Mouse (Mus musculus): Measurements from ENCODE around the gene Tet2. TPM values are rescaled to one million over a fixed set of nuclear protein-coding genes. Genes with fewer than 3 reads are reported as not detected.

The Tet2 gene
- total and polyA plus RNA-seq, 3 experiments, result 6.8 to 101 (median 10.9) TPM

DNA sequence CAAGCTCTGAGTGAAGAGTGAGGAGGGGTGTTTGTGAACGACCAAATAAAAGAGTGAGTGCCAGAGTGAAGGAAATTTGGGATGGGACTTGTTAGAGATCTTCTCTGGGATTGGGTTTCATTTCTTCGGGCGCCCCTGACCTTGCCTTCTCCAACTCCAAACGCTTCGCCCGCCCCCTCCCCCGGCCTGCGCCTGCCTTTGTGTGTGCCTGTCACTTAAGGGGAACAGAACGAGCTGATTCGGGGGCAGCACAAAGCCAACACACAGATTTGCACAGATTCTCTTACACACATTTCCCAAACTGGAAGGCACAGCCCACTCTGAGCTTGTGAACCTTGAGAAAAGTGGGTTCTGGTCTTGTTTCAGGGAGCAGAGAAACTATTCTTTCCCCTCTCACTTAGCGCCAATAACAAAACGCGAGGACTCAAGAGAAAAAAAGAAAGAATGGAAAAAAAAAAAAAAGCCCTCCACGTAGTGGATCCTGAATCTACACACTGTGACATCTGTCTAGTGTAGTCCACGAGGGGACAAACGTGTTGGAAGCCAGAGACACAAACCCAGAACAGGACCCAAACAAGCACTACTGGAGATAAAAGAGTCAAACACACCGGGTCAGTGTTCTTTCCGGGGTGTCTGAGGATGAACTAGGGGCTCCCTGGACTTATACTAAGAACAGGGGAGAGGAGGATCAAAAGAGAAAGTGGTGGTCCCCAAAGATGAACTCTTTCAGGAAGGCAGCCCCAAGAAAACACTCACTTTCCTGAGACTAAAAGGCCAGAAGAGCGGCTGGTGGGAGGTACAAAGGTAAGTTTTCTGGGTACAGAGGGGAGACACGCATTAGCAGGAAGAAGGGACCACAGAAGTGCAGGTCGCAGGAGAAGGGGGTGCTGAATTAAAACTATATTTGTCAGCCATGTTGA, 1.6 kb downstream of the Tet2 start:
- no peaks in the 10 kb centered on the region for H3K27me3 ChIP-seq (ENCODE audit: control insufficient read depth in 1 of 2, insufficient read depth in 2 of 2, low read length in 2 of 2)
- H3K36me3 ChIP-seq (ENCODE audit: control insufficient read depth in 1 of 2, insufficient read depth in 2 of 2, low read length in 2 of 2), result peaks cover 3 to 11% of the 10 kb centered on the region in 2 experiments
- peak overlapping the region; percentile 91 for H3K27ac ChIP-seq (ENCODE audit: control insufficient read depth, low read depth, low read length)
- TF ChIP-seq BHLHE40 (IDR thresholded peaks at IDR 0.05; ENCODE audit: borderline replicate concordance, low read depth, low read length) (0 out of 2 replicates have a peak, but pooled peaks have one; percentile 11), MAFK (IDR thresholded peaks at IDR 0.05; ENCODE audit: borderline replicate concordance, low read depth, low read length) (no peak), MYC (IDR thresholded peaks at IDR 0.05; ENCODE audit: low read depth, low read length) (0 out of 2 replicates have a peak, but pooled peaks have one; percentile 23), MXI1 (IDR thresholded peaks at IDR 0.05; ENCODE audit: low read depth, low read length) (peak; percentile 32), USF1 (IDR thresholded peaks at IDR 0.05; ENCODE audit: low read depth, low read length) (0 out of 2 replicates have a peak, but pooled peaks have one; percentile 7), CHD1 (IDR thresholded peaks at IDR 0.05; ENCODE audit: low read depth, low read length) (0 out of 2 replicates have a peak, but pooled peaks have one; percentile 88), MEF2A (IDR thresholded peaks at IDR 0.05; ENCODE audit: extremely low read depth, insufficient replicate concordance, low read depth, low read length, poor library complexity, severe bottlenecking) (no peak), ZC3H11A (IDR thresholded peaks at IDR 0.05; ENCODE audit: low read depth, low read length) (no peak), EP300 (IDR thresholded peaks at IDR 0.05; ENCODE audit: low read depth in 1 of 2, low read length in 2 of 2) (0 out of 4 replicates have a peak, but pooled peaks of 1 of the 2 experiments have one; percentile 7), SIN3A (IDR thresholded peaks at IDR 0.05; ENCODE audit: low read length) (no peak; the same call in none of the 2 replicates), ETS1 (IDR thresholded peaks at IDR 0.05; ENCODE audit: low read depth, low read length) (0 out of 2 replicates have a peak, but pooled peaks have one; percentile 17), MAZ (IDR thresholded peaks at IDR 0.05; ENCODE audit: low read depth, low read length) (no peak), KAT2A (conservative IDR thresholded peaks at IDR 0.05; ENCODE audit: low read depth, low read length) (0 out of 2 replicates have a peak, but pooled peaks have one; percentile 17), HCFC1 (IDR thresholded peaks at IDR 0.05; ENCODE audit: low read depth, low read length) (0 out of 2 replicates have a peak, but pooled peaks have one; percentile 17), ZNF384 (IDR thresholded peaks at IDR 0.05; ENCODE audit: low read depth, low read length) (0 out of 2 replicates have a peak, but pooled peaks have one; percentile 54), RCOR1 (IDR thresholded peaks at IDR 0.05; ENCODE audit: low read depth, low read length) (peak; percentile 41; the same call in 1 of the 2 replicates)
- peak; percentile 66 for DNase-seq (ENCODE audit: low read depth, low spot score)
- H3K9me3 ChIP-seq (replicated peaks; ENCODE audit: insufficient read depth, low read length), result no peaks in the 10 kb centered on the region
- H3K4me1 ChIP-seq (ENCODE audit: control insufficient read depth in 1 of 2, insufficient read depth in 2 of 2, low read length in 2 of 2), result peaks cover 8% of the 10 kb centered on the region in 2 experiments
- H3K4me3 ChIP-seq (ENCODE audit: control insufficient read depth in 1 of 2, insufficient read depth in 1 of 2, low read depth in 2 of 2, low read length in 2 of 2), result peak overlapping the region; percentile 85 to 99
- peaks cover 35% of the 10 kb centered on the region for H3K79me2 ChIP-seq (ENCODE audit: control insufficient read depth, insufficient read depth, low read length, poor library complexity)
- peak overlapping the region; percentile 94 for H3K9ac ChIP-seq (ENCODE audit: control insufficient read depth, low read depth, low read length, poor library complexity, severe bottlenecking)

- Histone ChIP-seq H3K79me2 (ENCODE audit: control insufficient read depth, insufficient read depth, low read length, poor library complexity) (peaks cover 35% of the 10 kb centered on the region), H3K4me1 (ENCODE audit: control insufficient read depth in 1 of 2, insufficient read depth in 2 of 2, low read length in 2 of 2) (peaks cover 8% of the 10 kb centered on the region in 2 experiments), H3K4me3 (ENCODE audit: control insufficient read depth in 1 of 2, insufficient read depth in 1 of 2, low read depth in 2 of 2, low read length in 2 of 2) (peak overlapping the region in 1 of 2 experiments; percentile 99; a peak in 2 of 4 replicates), H3K9me3 (replicated peaks; ENCODE audit: insufficient read depth, low read length) (no peaks in the 10 kb centered on the region), H3K27ac (ENCODE audit: control insufficient read depth, low read depth, low read length) (no peak overlapping the region), H3K9ac (ENCODE audit: control insufficient read depth, low read depth, low read length, poor library complexity, severe bottlenecking) (no peak overlapping the region), H3K36me3 (ENCODE audit: control insufficient read depth in 1 of 2, insufficient read depth in 2 of 2, low read length in 2 of 2) (peaks cover 3 to 11% of the 10 kb centered on the region in 2 experiments), H3K27me3 (ENCODE audit: control insufficient read depth in 1 of 2, insufficient read depth in 2 of 2, low read length in 2 of 2) (no peaks in the 10 kb centered on the region)
- peak; percentile 39 for DNase-seq (ENCODE audit: low read depth, low spot score)
- TF ChIP-seq TAL1 (IDR thresholded peaks at IDR 0.05; ENCODE audit: low read length) (no peak), MYB (IDR thresholded peaks at IDR 0.05; ENCODE audit: low read depth, low read length) (no peak), RCOR1 (IDR thresholded peaks at IDR 0.05; ENCODE audit: low read depth, low read length) (peak; percentile 47; the same call in 1 of the 2 replicates)
These were observed 2.9 kb downstream of the Tet2 start for GRCm38 (mm10) chr3:133542084-133542483.
